Mouse (Mus musculus): ENCODE measurements around the gene Cnmd.

DNA sequence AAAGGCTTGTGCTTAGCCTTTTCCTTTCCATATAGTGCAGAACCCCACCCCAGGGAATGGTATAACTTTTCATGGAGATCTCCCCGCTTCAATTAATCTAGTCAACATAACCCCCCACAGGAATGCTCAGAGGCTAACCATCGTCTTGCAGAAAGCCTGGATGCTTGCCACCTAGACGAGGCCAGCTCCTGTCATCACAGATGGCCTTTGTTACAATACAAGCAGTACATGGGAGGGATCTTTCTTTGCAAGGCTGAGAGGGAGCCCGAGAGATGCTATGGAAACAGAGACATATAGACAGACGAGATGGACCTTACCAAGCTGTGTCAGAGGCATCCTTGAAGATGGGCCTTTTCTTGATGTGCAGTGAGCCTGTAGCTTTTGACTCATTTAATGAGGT, 18.7 kb upstream of the Cnmd start:
- no peak for TF ChIP-seq CTCF (conservative IDR thresholded peaks at IDR 0.05; ENCODE audit: insufficient read depth, insufficient read length, low read depth, low read length)
- TF ChIP-seq POLR2A (IDR thresholded peaks at IDR 0.05; ENCODE audit: low read depth, low read length) = no peak

Measured in kidney, adult 2 months (tissue).